Mouse (Mus musculus) liver, postnatal 0 days (tissue): ENCODE data around the gene Ubr4.

ENCODE experiments used
- CTCF ChIP-seq: sonication (generic); IDR thresholded peaks from 2 replicates; pipeline ENCODE4 v1.5.1; 2016; ENCODE audit warnings: antibody characterized with exemption, low read depth
- EP300 ChIP-seq: IDR thresholded peaks from 2 replicates; pipeline ENCODE4 v1.6.1; 2016; ENCODE audit warnings: antibody characterized with exemption, low read depth, mild to moderate bottlenecking

GRCm38 (mm10) chr4:139338145-139338544 is 14.3 kb upstream of the Ubr4 start:
- TF ChIP-seq EP300 (no peak), CTCF (no peak)
